Mouse (Mus musculus): ENCODE data around the gene Pkp2. TPM values are rescaled to one million over a fixed set of nuclear protein-coding genes. Genes with fewer than 3 reads are reported as not detected.

The Pkp2 gene
- polyA plus RNA-seq, 1 experiment from 2014 or later, result 2.1 TPM

GRCm38 (mm10) chr16:16272978-16273377, 59.9 kb downstream of the Pkp2 start:
- WGBS, result 12% methylated on average over 3 of the region's 3 CpGs
- Histone ChIP-seq H3K4me1 (peaks cover 7% of the 10 kb centered on the region; the same call in 1 of the 2 replicates), H3K27me3 (replicated peaks) (no peaks in the 10 kb centered on the region), H3K4me2 (replicated peaks) (no peak overlapping the region), H3K9me3 (no peaks in the 10 kb centered on the region), H3K4me3 (no peak overlapping the region), H3K36me3 (no peaks in the 10 kb centered on the region), H3K27ac (no peak overlapping the region), H3K9ac (no peak overlapping the region)
- peak; percentile 70 for ATAC-seq (ENCODE audit: low FRiP score, low read depth)

- no peak for ATAC-seq (ENCODE audit: low FRiP score, low read depth)
- H3K4me3 ChIP-seq, result no peak overlapping the region
Observed at GRCm38 (mm10) chr16:16273752-16274151, 60.6 kb downstream of the Pkp2 start.

GRCm38 (mm10) chr16:16302369-16303137, 89.4 kb downstream of the Pkp2 start, which contains the start of gene Yars2:
Gene Yars2 (plus strand): TSS chr16:16302965.
- H3K36me3 ChIP-seq, result peaks cover 15% of the 10 kb centered on the region
- H3K9ac ChIP-seq, result peak within 1 kb of the TSS; percentile 75
- peak within 1 kb of the TSS; percentile 95 for H3K4me3 ChIP-seq
- under 1% methylated on average over 50 of the region's 50 CpGs for WGBS
- ATAC-seq (ENCODE audit: low FRiP score, low read depth), result peak; percentile 99
- peak within 1 kb of the TSS; percentile 76; the same call in 1 of the 2 replicates for H3K27ac ChIP-seq
- peaks cover 14% of the 10 kb centered on the region for H3K4me1 ChIP-seq
- no peaks in the 10 kb centered on the region for H3K9me3 ChIP-seq
- no peaks in the 10 kb centered on the region for H3K27me3 ChIP-seq (replicated peaks)
- peak within 1 kb of the TSS; percentile 86 for H3K4me2 ChIP-seq (replicated peaks)

More at GRCm38 (mm10) chr16:16273752-16274151, 60.6 kb downstream of the Pkp2 start:
- no peaks in the 10 kb centered on the region for H3K9me3 ChIP-seq
- H3K27ac ChIP-seq, result no peak overlapping the region
- H3K4me2 ChIP-seq (replicated peaks), result no peak overlapping the region
- H3K9ac ChIP-seq, result no peak overlapping the region
- H3K4me1 ChIP-seq, result peaks cover 7% of the 10 kb centered on the region; the same call in 1 of the 2 replicates
- H3K36me3 ChIP-seq, result no peaks in the 10 kb centered on the region
- H3K27me3 ChIP-seq (replicated peaks), result no peaks in the 10 kb centered on the region
- 77% methylated on average over 6 of the region's 6 CpGs for WGBS

GRCm38 (mm10) chr16:16303138-16303827, 90.2 kb downstream of the Pkp2 start:
- peak overlapping the region; percentile 75 for H3K9ac ChIP-seq
- no peaks in the 10 kb centered on the region for H3K27me3 ChIP-seq (replicated peaks)
- H3K4me1 ChIP-seq, result peaks cover 14% of the 10 kb centered on the region
- H3K4me3 ChIP-seq, result peak overlapping the region; percentile 95
- H3K9me3 ChIP-seq, result no peaks in the 10 kb centered on the region
- ATAC-seq (ENCODE audit: low FRiP score, low read depth), result peak; percentile 64
- H3K27ac ChIP-seq, result peak overlapping the region; percentile 76; the same call in 1 of the 2 replicates
- H3K4me2 ChIP-seq (replicated peaks), result peak overlapping the region; percentile 86
- WGBS, result under 1% methylated on average over 61 of the region's 61 CpGs
- peaks cover 17% of the 10 kb centered on the region for H3K36me3 ChIP-seq

GRCm38 (mm10) chr16:16303888-16304287, 90.8 kb downstream of the Pkp2 start:
- H3K36me3 ChIP-seq, result peaks cover 18% of the 10 kb centered on the region
- H3K27ac ChIP-seq, result no peak overlapping the region
- peak overlapping the region; percentile 95 for H3K4me3 ChIP-seq
- H3K4me1 ChIP-seq, result peaks cover 14% of the 10 kb centered on the region
- no peak for ATAC-seq (ENCODE audit: low FRiP score, low read depth)
- H3K27me3 ChIP-seq (replicated peaks), result no peaks in the 10 kb centered on the region
- peak overlapping the region; percentile 75 for H3K9ac ChIP-seq
- 20% methylated on average over 7 of the region's 7 CpGs for WGBS
- peak overlapping the region; percentile 86 for H3K4me2 ChIP-seq (replicated peaks)
- H3K9me3 ChIP-seq, result no peaks in the 10 kb centered on the region

GRCm38 (mm10) chr16:16311319-16311718, 98.2 kb downstream of the Pkp2 start:
- Histone ChIP-seq H3K4me1 (no peaks in the 10 kb centered on the region), H3K27me3 (replicated peaks) (no peaks in the 10 kb centered on the region), H3K4me2 (replicated peaks) (no peak overlapping the region), H3K4me3 (no peak overlapping the region), H3K9ac (no peak overlapping the region), H3K27ac (no peak overlapping the region), H3K9me3 (no peaks in the 10 kb centered on the region), H3K36me3 (peaks cover 51% of the 10 kb centered on the region)
- 0 out of 2 replicates have a peak, but pooled peaks have one; percentile 21 for ATAC-seq (ENCODE audit: low FRiP score, low read depth)
- WGBS, result 85% methylated on average over 5 of the region's 5 CpGs

Other genes with a start within 250 kb of the Pkp2 start
- gene Yars2, start 89.6 kb downstream of the Pkp2 start, polyA plus RNA-seq (2016; fragmentation: Nextera tagmentation; extraction: Ambion mirVana), result 36.1 and 37.7 TPM in 2 replicates
- gene Dnm1l, start 145.6 kb downstream of the Pkp2 start, polyA plus RNA-seq (2016; fragmentation: Nextera tagmentation; extraction: Ambion mirVana), result 79.1 and 84.7 TPM in 2 replicates